Mouse (Mus musculus) olfactory bulb, adult 2 months (tissue): Measurements from ENCODE around the gene Agr2.

ENCODE experiments used
- CTCF ChIP-seq: fragments of 200-500 bp; IDR thresholded peaks from 2 replicates; pipeline ENCODE4 v1.5.1; 2012; ENCODE audit warnings: low read depth, mild to moderate bottlenecking, low read length, moderate library complexity; ENCODE audit not compliant: insufficient read depth
- POLR2A ChIP-seq: fragments of 200-500 bp; IDR thresholded peaks from 2 replicates; pipeline ENCODE4 v1.6.1; 2012; ENCODE audit warnings: mild to moderate bottlenecking, low read depth, low read length, moderate library complexity; ENCODE audit not compliant: insufficient read depth

DNA sequence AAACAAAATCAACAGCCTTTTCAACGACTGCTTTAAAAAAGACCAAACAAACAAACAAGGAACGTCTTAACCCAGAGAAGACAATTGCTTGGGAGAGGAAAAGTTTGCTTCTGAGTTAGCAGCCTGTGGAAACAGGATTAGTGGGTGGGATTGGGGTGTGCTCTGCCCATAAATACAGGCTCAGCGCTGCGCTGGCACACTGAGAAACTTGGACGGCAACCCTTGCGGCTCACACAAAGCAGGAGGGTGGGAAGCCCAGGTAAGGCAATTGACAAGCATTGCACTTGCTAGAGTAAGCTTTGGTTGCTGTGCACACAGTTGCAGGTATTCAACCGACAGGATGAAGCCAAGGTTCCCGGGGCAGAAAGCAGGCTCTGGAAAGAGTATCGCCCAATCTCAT lies at the start of gene Agr2:
- TF ChIP-seq POLR2A (no peak), CTCF (no peak)
